Mouse (Mus musculus) small intestine, adult 2 months (tissue): Measurements from ENCODE around the gene Pigt.

ENCODE experiments used
- CTCF ChIP-seq: fragments of 200-500 bp; IDR thresholded peaks from 2 replicates; pipeline ENCODE4 v1.5.1; 2012; ENCODE audit warnings: low read depth, mild to moderate bottlenecking, control low read depth, inconsistent platforms, low read length, moderate library complexity, mixed read lengths; ENCODE audit not compliant: insufficient replicate concordance, insufficient read length; ENCODE audit errors: extremely low read depth
- POLR2A ChIP-seq: fragments of 200-500 bp; IDR thresholded peaks from 2 replicates; pipeline ENCODE4 v1.6.1; 2012; ENCODE audit warnings: low read depth, mild to moderate bottlenecking, control low read depth, inconsistent platforms, low read length, moderate library complexity

DNA sequence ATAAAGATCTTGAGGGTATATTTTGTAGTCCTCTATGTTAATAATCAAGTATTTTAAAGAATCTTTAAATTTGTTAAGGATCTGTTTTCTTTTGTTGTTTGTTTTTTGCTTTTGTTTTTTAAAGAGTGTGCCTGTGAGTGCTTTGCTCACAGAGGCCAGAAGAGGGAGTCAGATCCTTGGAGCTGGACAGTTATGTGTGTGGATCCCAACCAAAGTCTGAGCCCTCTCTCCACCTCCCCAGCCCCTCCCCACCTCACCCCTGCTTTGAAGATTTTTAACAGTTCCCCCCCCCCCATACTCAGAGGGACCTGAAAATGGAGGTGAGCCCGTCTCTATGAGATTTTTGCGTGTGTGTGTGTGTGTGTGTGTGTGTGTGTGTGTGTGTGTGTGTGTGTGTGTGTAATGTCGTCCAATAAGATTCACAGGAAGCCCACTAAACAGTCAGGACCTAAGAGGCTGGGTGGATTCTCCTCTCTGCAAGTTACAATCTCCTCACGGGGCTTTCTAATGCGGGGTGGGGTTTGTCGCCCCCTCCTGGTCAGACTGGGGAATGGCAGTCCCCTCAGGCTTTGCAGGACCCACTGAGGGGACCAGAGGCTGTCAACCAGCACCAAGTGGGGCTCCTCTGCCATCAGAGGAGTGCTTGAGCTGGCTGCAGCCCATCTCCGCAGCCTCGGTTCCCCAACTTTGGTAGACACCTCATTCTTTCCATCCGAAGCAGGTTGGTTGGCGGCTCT, 20.3 kb downstream of the Pigt start:
- TF ChIP-seq POLR2A (no peak), CTCF (peak; percentile 86)
